Mouse (Mus musculus): ENCODE data around the gene Serpine1. TPM values are rescaled to one million over a fixed set of nuclear protein-coding genes. Genes with fewer than 3 reads are reported as not detected.

The Serpine1 gene
- 0.17 and 0.20 TPM in 2 replicates for polyA plus RNA-seq (2012; rRNA removed)

DNA sequence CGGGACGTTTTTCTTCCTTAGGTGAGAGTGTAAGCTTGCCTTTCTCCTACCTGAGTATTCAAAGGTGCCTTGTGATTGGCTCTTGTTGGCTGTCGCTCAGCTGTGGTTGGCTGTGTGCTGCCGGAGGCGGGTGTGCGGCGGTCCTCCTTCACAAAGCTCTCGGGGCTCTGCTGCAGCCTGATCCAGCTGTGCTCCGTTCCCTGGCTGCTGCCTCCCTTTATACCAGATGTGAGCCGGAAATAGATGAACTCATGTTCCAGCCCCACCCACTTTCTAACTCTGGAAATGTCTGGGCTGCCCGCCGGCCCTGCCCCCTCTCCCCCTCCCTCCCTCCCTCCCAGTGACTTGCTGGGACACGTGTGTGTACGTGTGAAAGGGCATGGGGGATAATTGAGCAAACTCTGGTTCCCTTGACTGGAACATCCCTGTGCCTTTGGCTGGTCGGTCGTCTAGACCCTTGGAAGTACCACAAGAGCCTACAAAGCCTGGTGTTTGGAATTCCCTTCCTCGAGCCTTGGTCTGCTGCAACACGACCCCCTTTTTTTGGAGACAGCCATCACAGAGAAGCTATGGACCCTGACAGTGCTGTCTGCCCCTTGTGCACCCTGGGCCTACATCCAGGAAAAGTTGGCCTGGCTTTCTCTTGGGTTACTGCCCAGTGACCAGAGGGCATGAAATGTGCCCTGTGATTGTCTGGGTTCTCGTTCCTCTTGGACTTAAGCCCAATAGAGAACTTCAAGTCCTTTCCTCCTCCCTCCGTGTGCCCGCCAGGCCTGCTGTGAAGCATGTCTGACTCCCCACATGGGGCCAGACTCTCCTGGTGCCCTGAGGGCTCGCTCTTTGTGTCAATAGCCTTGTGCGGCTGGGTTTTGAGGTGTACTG, at the start of gene Serpine1:
Serpine1 (minus strand) TSS at position 190 of the 882 bp plus-strand sequence.

GRCm38 (mm10) chr5:137115866-137116847, 44.1 kb upstream of the Serpine1 start, which contains the start of gene Trim56:
Gene Trim56 (minus strand): TSS chr5:137116209.

GRCm38 (mm10) chr5:137045402-137046323, 26.4 kb downstream of the Serpine1 start, which contains the start of gene Ap1s1:
Gene Ap1s1 (minus strand): TSS chr5:137046135.

DNA sequence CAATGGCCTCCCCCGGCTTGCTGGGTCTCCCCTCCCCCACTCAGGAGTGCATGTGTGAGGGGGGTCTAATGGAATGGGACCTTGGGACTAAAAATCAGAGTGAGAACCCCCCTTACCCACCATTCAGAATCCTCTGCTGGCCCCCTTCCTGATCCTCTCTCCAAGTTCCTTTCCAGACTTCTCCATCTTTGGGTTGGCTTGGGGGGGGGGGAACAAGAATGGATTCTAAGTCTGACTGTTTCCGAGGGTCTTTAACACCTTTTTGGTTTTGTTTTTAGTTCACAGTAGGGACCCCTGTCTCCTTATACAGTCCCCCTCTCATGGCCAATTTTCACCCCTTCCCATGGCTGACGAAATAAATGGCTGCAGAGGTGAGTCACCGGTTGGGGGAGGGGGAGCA, 46.0 kb downstream of the Serpine1 start, which contains the start of gene Vgf:
Vgf (plus strand) TSS at position 301 of the 400 bp plus-strand sequence.

Other genes starting within 250 kb of the Serpine1 start
- 0.07 and 1.3 TPM in 2 replicates for gene Col26a1, start 189.1 kb downstream of the Serpine1 start, polyA plus RNA-seq (2012; rRNA removed)
- gene Ift22, start 164.1 kb downstream of the Serpine1 start, polyA plus RNA-seq (2012; rRNA removed) = 2.9 and 3.4 TPM in 2 replicates
- gene Fis1, start 119.0 kb downstream of the Serpine1 start, polyA plus RNA-seq (2012; rRNA removed) = 154 and 166 TPM in 2 replicates
- 2.2 and 3.6 TPM in 2 replicates for gene Cldn15, start 105.7 kb downstream of the Serpine1 start, polyA plus RNA-seq (2012; rRNA removed)
- gene Plod3, start 85.2 kb downstream of the Serpine1 start, polyA plus RNA-seq (2012; rRNA removed) = 12.5 and 13.0 TPM in 2 replicates
- gene Znhit1, start 84.2 kb downstream of the Serpine1 start, polyA plus RNA-seq (2012; rRNA removed) = 29.1 and 30.7 TPM in 2 replicates
- gene Vgf, start 45.9 kb downstream of the Serpine1 start, polyA plus RNA-seq (2012; rRNA removed) = 0.01 and 0.02 TPM in 2 replicates
- gene Ap1s1, start 26.1 kb downstream of the Serpine1 start, polyA plus RNA-seq (2012; rRNA removed) = 62.9 and 70.4 TPM in 2 replicates
- 4.1 and 6.0 TPM in 2 replicates for gene Trim56, start 43.9 kb upstream of the Serpine1 start, polyA plus RNA-seq (2012; rRNA removed)
- not detected in 2 replicates for gene Muc3, start 77.1 kb upstream of the Serpine1 start, polyA plus RNA-seq (2012; rRNA removed)
- 0.06 and 0.08 TPM in 2 replicates for gene Muc3a, start 140.1 kb upstream of the Serpine1 start, polyA plus RNA-seq (2012; rRNA removed)
- 15.0 and 20.1 TPM in 2 replicates for gene Ache, start 215.3 kb upstream of the Serpine1 start, polyA plus RNA-seq (2012; rRNA removed)
- gene Ufsp1, start 222.4 kb upstream of the Serpine1 start, polyA plus RNA-seq (2012; rRNA removed) = 7.1 and 9.5 TPM in 2 replicates
- 103 and 106 TPM in 2 replicates for gene Srrt, start 235.4 kb upstream of the Serpine1 start, polyA plus RNA-seq (2012; rRNA removed)
- 6.6 and 7.1 TPM in 2 replicates for gene Trip6, start 242.1 kb upstream of the Serpine1 start, polyA plus RNA-seq (2012; rRNA removed)

All from liver, embryonic 14 days (tissue).